Mouse (Mus musculus) kidney, postnatal 14 days (tissue): ENCODE measurements around the gene Tomm20.
"Not testable (repeated sequence)": the region's sequence is repeated elsewhere in the genome, so short reads cannot be mapped to it uniquely, and the experiment has no call there.

Experiments
- DNase-seq: peaks from one replicate; pipeline ENCODE4 v3.0.0; 2022; ENCODE audit warnings: mixed read lengths

Tomm20 gene

DNA sequence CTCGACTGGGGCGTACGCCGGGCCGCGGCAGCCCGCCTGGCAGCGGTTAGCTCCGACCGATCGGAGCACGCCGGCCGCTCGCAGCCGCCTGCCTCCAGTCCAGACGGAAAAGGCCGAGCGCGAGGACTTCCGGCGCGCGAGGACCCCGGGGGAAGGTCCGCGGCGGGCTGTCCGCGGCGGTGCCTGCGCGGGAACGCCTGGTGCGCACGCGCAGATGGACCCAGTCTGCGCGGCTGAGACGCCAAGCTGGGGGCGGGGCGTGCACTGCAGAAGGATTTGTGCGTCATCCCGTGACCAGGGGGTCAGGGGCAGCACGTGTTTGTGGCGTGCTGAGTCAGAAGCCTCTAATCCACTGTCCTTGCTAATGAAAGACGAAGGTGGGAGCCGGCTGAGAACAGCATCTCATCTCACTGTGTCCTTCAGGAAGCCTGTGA is at the start of gene Tomm20:
Gene Tomm20 (minus strand): TSS at position 115 of the 434 bp plus-strand sequence.
- DNase-seq, result peak; percentile 99

DNA sequence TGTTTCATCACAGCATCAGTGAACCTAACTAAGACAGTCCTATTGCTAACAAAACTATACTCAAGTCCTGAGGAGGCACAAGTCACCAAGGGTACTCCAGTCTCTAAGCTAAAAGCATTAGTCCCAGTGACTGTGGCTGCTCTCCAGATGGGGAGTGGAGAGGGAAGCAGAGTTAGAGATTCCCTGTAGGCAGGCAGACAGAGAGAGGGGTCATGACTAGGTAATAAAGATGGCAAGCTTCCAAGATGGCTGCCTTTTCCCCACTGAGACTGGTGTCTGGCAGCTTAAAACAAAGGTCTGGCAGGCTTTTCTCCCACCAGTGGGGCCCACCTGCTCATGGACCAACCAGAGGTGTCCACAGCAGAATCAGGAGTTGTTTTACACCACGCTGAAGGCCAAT is 48.9 kb upstream of the Tomm20 start:
- DNase-seq, result no peak

GRCm38 (mm10) chr8:126989363-126990153 is 43.9 kb upstream of the Tomm20 start:
- no peak for DNase-seq

- DNase-seq, result no peak
Measured at GRCm38 (mm10) chr8:126988346-126989006, 42.8 kb upstream of the Tomm20 start.

DNA sequence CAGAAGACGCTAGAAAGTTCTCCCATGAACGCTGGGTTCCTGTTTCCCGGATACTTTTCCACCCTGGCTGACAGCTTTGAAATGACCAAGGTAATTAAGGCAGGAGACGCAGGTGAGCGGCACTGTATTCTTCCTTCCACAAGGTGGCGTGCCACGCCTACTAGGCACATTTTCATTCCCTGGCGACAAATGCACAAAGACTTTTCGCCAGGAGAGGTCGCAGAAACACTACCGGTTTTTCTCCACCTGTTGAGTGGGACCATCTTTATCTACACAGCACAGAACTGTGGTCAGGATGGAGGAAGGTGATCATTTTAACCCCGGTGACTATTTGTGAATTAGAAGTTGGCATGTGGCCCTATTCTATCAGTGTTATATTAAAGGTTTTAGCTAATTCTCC is 40.9 kb upstream of the Tomm20 start:
- peak; percentile 91 for DNase-seq

GRCm38 (mm10) chr8:126980046-126980445 is 34.4 kb upstream of the Tomm20 start:
- DNase-seq, result no peak

DNA sequence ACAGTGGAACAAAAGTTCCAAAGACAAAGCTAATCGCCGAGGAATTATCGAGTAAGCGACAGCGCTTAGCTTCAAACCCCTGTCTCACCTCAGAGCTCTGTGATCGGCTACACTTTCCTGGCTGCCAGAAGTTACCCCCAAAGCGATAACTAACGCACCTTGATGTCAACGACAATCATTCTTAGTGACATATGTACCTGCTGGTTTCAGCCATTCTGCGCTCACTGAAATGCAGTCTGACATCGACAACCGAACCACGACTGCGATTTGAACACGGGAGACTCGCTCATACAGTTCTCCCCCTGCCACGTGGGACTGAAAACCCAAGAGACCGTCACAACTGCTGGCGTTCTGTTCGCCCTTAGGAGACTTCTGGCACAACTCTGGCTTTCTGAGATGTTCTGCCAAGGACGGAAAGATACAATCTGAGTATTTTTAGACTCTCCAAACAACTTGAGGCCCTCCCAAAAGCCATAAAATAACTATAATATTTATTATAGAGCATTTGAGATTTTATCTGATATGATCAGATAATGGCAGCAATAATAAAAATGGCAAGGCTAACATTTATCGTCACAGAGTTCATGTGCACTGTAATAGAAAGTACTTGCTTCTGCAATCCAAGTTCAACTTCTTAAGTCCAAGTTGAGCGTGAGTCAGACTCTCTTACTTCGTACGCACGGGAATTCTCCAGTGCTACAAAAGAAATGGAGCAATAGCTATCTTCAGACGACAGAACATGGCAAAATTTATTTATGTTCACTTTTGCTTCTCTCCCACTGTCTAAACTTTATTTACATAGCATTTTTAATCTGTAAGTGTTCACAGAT is 33.7 kb upstream of the Tomm20 start:
- DNase-seq, result no peak

GRCm38 (mm10) chr8:126978535-126978934 is 32.9 kb upstream of the Tomm20 start:
- not testable (repeated sequence) for DNase-seq

DNA sequence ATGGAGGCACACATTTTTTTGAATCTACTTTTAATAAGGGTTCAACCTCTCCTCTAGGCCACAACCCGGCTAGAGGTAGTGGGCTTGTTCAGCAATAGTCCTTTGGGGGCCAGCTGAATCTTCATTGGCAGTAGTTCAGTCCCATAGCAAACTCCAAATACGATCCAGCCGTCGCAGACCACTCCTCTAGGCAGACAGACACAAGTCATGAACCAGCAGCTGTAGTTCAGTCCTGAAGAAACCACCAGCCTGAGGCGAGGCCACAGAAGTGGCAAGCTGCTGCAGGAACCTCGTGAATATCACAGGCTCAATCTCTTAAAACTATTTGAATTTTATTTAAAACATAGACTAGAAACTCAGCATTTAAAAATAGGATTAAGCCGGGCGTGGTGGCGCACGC is 32.4 kb upstream of the Tomm20 start:
- DNase-seq, result no peak

DNA sequence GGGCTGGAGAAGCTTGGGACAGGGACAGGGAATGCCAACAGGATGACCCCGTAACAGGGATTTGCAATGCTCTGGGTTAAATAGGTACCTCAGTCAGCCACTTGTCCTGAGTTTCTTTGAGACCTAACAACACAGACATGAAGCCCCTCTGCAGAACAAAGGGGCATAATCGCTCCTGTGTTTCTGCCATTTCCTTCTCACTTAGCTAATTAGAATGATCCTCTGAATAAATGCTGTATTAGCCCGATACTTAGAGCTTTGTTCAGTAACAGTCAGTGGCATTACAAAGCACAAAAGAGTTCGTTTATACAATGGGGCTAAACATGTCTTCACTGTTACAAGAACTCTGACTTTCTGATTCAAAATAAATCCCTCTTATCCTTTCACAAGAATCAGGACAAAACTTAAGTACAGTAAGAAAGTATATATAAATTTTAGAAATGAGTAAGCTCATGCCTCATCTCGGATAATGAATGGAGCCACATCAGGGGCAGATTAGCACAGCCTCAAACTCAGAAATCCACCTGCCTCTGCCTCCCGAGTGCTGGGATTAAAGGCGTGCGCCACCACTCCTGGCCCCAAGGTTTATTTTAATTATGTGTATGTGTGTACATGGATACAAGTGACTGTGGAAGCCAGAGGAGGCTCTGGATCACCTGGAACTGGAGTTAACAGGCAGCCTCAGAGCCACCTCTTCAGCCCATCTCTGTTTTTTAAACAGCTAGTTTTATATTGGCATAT is 31.1 kb upstream of the Tomm20 start:
- no peak for DNase-seq

DNA sequence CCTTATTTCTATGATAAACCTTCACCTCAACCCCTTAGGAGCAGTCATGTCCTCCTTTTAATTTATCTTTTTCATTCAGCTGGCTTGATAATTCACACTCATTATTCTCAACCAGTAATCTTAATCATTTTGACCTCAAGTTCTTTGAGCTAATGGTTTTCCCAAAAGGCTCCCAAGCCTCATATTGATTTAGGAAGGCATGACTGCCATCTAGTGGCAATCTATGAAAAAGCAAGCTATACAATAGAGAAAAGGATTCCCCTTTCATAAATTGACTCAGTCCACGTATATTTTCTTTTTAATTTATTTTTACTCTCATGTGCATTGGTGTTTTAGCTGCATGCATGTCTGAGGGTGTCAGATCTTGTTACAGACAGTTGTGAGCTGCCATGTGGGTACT is 30.1 kb upstream of the Tomm20 start:
- peak; percentile 61 for DNase-seq

GRCm38 (mm10) chr8:126974511-126974910 is 28.9 kb upstream of the Tomm20 start:
- peak; percentile 54 for DNase-seq

GRCm38 (mm10) chr8:126973686-126974265 is 28.1 kb upstream of the Tomm20 start:
- no peak for DNase-seq

DNA sequence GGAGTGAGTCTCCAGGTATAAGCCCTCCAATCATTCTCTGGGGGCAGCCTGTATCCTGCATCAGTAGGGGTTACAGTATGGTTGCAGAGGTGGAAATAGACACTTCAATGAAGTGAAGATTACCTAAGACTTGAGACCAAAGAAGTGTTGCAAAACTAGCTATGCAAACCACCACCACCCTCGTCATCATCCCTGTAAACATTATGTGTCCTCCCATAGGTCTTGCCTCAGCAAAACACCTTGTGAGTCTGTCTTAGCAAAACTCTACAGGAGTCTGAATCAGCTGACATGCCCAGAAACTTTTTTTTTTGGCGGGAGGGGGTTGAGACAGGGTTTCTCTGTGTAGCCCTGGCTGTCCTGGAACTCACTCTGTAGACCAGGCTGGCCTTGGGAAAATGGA is 27.0 kb upstream of the Tomm20 start:
- no peak for DNase-seq

DNA sequence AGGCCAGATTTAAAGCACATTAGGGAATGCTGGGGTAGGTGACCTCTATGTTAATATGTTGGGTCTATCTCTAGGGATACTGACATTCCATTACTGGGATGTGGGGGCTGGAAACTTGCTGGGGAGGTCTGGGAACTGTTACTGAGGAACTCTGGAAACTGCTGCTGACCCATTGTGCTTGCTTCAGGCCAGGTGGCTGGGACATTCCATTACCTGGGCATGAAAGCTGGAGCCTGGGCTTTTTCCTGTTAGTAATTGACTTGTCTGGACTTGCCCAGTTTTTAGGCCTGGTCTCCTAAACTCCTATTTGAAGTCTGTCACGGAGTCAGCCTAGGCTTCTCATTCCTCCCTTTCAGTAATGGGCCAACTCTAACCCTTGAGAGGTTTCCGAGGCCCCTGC is 26.5 kb upstream of the Tomm20 start:
- no peak for DNase-seq

- peak; percentile 17 for DNase-seq
Measured at GRCm38 (mm10) chr8:126971314-126971664, 25.6 kb upstream of the Tomm20 start.

DNA sequence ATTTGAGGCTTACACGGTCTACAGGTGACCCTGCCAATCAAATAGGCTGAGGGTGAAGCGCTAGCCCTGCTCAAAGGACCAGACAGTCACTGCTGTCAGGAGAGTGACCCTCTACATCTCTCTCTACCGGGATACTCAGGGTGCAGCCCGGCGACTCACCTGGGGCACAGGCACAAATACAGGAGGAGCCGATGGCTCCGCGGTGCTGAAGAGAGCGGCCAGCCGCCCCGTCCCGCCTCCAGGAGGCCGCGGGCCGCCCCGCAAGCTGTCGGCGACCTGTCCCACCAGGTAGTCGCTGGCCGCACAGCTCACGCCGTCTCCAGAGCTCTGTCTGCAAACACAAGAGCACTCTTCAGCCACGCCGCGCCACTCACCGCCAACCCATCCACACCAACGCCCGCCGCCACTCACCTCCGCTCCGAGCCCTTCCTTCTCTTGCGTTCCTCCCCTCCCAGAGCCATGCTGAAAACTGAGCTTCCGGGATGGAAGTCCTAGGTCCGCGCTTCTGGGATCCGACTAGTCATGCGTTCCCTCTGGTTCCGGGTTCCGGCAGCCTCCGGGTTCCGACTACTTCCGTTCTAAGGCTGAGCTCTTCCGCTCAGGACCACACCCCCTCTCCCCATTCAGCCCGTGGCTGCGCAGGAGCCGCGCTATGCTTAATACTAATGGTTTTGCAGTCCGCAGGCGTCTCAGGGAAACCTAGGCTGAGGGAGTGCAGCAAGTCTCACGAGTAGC is 25.1 kb upstream of the Tomm20 start, which contains the start of gene Rbm34:
Gene Rbm34 (minus strand): TSS at position 493 of the 735 bp plus-strand sequence.
- DNase-seq, result peak; percentile 94

- DNase-seq, result no peak
Measured at GRCm38 (mm10) chr8:126969546-126969945, 23.9 kb upstream of the Tomm20 start.

- DNase-seq, result no peak
Measured at GRCm38 (mm10) chr8:126968107-126968506, 22.5 kb upstream of the Tomm20 start.

DNA sequence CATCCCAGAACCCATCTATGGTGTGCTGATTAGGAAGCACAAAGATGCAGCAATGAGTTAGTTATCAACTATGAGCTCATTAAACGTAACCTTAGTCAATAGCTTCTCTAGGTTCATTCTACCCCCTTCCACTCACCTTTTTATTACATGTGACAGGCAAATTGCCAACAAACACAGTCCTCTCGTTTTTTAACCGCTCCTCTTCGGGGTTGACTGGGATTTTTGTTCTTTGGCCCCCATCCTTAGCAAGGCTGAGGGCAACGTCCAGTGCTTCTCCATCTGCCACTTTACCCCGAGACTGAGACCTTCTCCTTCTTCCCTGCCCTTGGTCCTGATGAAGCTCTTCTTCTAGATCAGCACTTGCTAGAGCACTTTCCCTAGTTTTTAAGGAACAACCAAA is 19.6 kb upstream of the Tomm20 start:
- DNase-seq, result peak; percentile 49

DNA sequence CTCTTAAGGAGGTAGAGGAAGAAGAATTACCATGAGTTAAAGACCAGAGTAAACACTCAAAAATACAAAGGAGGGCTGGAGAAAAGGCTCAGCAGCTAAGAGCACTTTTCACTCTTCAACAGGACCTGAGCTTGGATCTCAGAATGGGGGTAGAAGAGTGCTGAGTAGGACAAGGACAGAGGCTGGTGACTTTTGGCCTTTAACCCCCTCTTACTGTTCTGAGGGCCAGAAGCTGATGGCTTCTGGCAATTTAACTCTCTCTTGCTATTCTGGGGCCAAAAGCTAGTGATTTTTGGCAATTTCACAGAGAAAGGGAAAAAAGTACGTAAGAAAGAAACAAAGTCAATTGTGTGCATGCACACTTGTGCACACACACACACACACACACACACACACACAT is 17.2 kb upstream of the Tomm20 start:
- DNase-seq, result no peak

DNA sequence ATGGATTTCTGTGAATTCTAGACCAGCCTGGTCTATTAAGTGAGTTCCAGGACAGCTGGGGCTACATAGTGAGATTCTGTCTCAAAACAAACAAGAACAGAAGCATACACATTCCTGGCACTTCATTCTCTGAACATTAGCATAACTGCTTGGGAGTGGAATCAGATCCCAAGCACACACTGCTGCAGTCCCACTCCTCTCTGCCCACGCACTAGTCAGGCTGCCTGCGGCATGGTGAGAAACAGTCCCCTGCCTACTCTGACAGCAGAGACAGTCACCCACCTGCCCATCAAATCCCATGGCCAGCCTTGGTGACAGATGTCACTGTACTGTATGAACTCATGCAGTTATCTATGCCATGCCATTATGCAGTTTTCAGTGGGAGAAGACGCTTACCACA is 15.9 kb upstream of the Tomm20 start:
- DNase-seq, result no peak
